Mouse (Mus musculus) liver, embryonic 11.5 days (tissue): ENCODE results near the gene Dip2b. TPM values are rescaled to one million over a fixed set of nuclear protein-coding genes. Genes with fewer than 3 reads are reported as not detected.

Experiments used
- ATAC-seq: fragments of 200-750 bp; cut with Nextera tagmentation; replicated peaks from 2 replicates; pipeline ENCODE4 v1.8.0; 2017; ENCODE audit warnings: moderate number of reproducible peaks, mild to moderate bottlenecking, moderate TSS enrichment, moderate library complexity; ENCODE audit not compliant: low FRiP score
- DNase-seq: peaks from one replicate; pipeline ENCODE4 v3.0.0-alpha.2; 2017; ENCODE audit warnings: low spot score
- H3K27ac ChIP-seq: fragments of 300-500 bp; sonication (generic); 2 replicates; pipeline ENCODE4 v1.5.1; 2014; ENCODE audit warnings: mild to moderate bottlenecking, low read depth, low read length, control low read depth
- H3K27me3 ChIP-seq: fragments of 300-500 bp; sonication (generic); replicated peaks from 2 replicates; pipeline ENCODE4 v1.6.1; 2014; ENCODE audit warnings: low read length, mixed read lengths; ENCODE audit not compliant: control insufficient read depth, insufficient read depth
- H3K36me3 ChIP-seq: fragments of 300-500 bp; sonication (generic); 2 replicates; pipeline ENCODE4 v1.6.1; 2014; ENCODE audit warnings: mild to moderate bottlenecking, low read length, moderate library complexity, mixed read lengths; ENCODE audit not compliant: control insufficient read depth, insufficient read depth
- H3K4me1 ChIP-seq: fragments of 300-500 bp; sonication (generic); replicated peaks from 2 replicates; pipeline ENCODE4 v1.6.1; 2014; ENCODE audit warnings: low read length, mixed read lengths; ENCODE audit not compliant: control insufficient read depth, insufficient read depth
- H3K4me2 ChIP-seq: fragments of 300-500 bp; sonication (generic); 2 replicates; pipeline ENCODE4 v1.6.1; 2014; ENCODE audit warnings: mild to moderate bottlenecking, control low read depth, moderate library complexity
- H3K4me3 ChIP-seq: fragments of 300-500 bp; sonication (generic); 2 replicates; pipeline ENCODE4 v1.5.1; 2014; ENCODE audit warnings: low read depth, low read length, control low read depth
- H3K9ac ChIP-seq: fragments of 300-500 bp; sonication (generic); 2 replicates; pipeline ENCODE4 v1.6.1; 2014; ENCODE audit warnings: low read depth, low read length, control low read depth
- H3K9me3 ChIP-seq: fragments of 300-500 bp; sonication (generic); 2 replicates; pipeline ENCODE4 v1.6.1; 2016; ENCODE audit warnings: low read length, inconsistent platforms, mixed read lengths; ENCODE audit not compliant: control insufficient read depth
- WGBS: fragments of 180-500 bp; shearing (Covaris S2); extraction: QIAGEN DNeasy Blood & Tissue Kit; methylation state at CpG from one replicate; pipeline ENCODE4 v1.1.7; 2014; 5-methylcytosine and 5-hydroxymethylcytosine counted together
- polyA plus RNA-seq: library from polyadenylated mRNA; unstranded; fragments of >200 nt; fragmentation: Nextera tagmentation; extraction: Ambion mirVana; gene quantifications from 2 replicates; pipeline ENCODE4 v1.2.1, GENCODE M21; 2014

The Dip2b gene
- polyA plus RNA-seq, 1 experiment from 2014 or later: 10.4 TPM

DNA sequence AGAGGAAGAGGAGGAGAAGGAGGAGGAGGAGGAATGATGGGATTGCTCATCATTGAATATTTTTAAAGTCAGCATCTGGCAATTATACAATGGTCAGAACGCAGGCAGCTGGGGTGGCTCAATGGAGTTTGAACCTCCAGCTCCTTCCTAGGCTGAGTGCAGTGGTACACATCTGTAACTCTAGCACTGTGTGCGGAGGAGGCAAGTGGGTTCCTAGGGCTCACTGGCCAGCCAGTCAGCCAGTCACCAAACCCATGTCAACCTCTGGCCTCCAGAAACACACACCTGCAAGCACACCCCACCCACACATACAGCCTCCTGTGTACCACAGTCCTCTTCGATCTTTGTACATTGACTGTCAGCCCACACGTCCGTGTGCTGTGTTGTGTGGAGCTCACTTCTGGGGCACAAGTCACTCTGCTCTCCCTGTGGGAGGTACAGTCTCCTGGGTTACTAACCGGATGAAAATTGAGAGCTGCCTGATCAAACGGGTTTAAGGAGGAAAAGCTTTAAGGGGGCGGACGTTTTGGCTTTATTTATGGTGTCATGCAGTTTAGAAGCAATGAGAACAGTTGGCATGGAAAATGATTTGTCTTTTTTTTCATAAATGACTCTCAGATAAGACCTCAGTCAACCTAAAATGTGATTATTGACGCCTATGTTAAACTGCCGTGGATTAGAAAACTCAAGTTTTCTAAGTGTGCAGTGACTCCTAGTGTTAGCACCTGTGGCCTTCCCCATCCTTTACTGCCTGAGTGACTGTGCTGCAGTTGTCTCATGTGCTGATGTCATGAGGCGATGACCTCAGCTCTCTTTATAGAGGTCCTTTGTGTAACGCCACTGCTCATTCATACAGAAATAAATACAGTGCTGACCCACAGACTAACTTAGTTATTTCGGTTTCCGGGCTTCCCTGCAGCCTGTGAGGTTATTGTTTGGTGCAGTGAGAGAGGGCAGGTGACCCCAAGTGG, 106.7 kb downstream of the Dip2b start:
- no peak overlapping the region for H3K27ac ChIP-seq

DNA sequence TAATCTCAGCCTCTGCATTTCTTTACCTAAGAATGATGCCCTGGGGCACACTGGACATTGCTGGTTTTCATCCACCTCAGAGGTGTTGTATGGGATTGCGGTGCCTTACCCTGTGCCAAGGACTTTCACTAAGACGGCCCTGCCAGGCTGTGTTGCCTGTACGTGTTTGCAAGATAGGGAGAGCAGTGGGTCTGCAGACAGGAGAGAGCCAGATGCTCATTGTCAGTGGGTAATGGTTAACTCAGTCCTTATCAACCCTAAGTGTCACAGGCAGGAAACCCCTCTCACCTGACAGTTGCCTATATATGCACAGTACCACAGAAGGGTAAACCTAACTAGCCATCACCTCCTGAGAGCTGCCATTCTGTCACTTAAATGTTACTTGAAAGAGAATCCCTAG, 107.5 kb downstream of the Dip2b start:
- H3K9ac ChIP-seq: no peak overlapping the region
- H3K4me2 ChIP-seq: no peak overlapping the region
- H3K27me3 ChIP-seq: no peaks in the 10 kb centered on the region
- WGBS: 68% methylated on average over 3 of the region's 3 CpGs
- ATAC-seq (no peak), DNase-seq (no peak)
- no peak overlapping the region for H3K4me3 ChIP-seq
- no peak overlapping the region for H3K27ac ChIP-seq
- no peaks in the 10 kb centered on the region for H3K4me1 ChIP-seq
- no peaks in the 10 kb centered on the region for H3K36me3 ChIP-seq
- H3K9me3 ChIP-seq: no peaks in the 10 kb centered on the region

More for the DNA sequence above, 106.7 kb downstream of the Dip2b start:
- Histone ChIP-seq H3K4me1 (no peaks in the 10 kb centered on the region), H3K4me3 (no peak overlapping the region), H3K27me3 (no peaks in the 10 kb centered on the region), H3K36me3 (no peaks in the 10 kb centered on the region), H3K9me3 (no peaks in the 10 kb centered on the region), H3K9ac (no peak overlapping the region), H3K4me2 (no peak overlapping the region)
- 79% methylated on average over 15 of the region's 15 CpGs for WGBS
- ATAC-seq: no peak
- DNase-seq: no peak

DNA sequence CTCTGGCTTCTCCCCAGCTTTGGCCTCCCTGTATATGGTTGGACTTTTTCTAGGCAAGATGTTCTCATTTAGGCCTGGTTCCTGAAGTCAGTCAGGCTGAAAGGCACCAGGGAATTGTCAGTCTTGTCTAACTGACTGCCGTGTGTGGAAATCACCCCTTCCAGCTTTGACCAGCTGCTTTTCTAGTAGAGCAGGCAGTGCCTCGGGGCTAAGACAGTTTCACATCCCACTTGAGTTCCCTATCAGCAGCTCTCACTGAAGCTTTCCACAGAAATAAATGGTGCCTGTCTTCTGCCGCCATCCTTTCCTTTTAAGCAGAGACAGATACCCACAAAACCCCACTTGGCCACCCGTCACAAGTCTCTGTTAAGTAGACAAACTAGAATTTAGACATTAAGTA, 112.1 kb downstream of the Dip2b start:
- H3K4me1 ChIP-seq: no peaks in the 10 kb centered on the region
- no peak overlapping the region for H3K4me2 ChIP-seq
- H3K27ac ChIP-seq: no peak overlapping the region
- no peak overlapping the region for H3K9ac ChIP-seq
- no peaks in the 10 kb centered on the region for H3K27me3 ChIP-seq
- no peak for ATAC-seq
- H3K4me3 ChIP-seq: no peak overlapping the region
- WGBS: 71% methylated on average over 4 of the region's 4 CpGs
- no peaks in the 10 kb centered on the region for H3K9me3 ChIP-seq
- DNase-seq: no peak
- peaks cover 7% of the 10 kb centered on the region; the same call in 1 of the 2 replicates for H3K36me3 ChIP-seq

DNA sequence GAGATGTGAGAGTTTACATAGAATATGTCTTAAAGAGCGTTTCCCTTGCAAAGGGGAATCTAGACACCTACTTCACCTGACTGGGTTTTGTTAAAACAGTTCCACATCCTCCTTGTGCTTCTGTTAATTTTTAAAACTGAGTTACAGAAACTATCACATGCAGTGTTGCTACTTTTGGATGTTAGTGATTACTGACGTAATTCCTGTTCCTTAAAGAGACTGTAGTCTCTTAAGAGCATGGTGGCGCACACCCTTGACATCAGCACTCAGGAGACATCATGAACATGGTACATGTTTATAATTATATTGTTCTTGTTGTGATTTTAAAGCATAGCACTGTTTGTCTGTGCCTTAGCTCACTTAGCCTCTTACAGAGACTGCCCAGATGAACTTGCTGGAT, 113.9 kb downstream of the Dip2b start:
- Histone ChIP-seq H3K4me3 (no peak overlapping the region), H3K9me3 (no peaks in the 10 kb centered on the region), H3K4me2 (no peak overlapping the region), H3K4me1 (no peaks in the 10 kb centered on the region), H3K9ac (no peak overlapping the region), H3K27me3 (no peaks in the 10 kb centered on the region), H3K27ac (no peak overlapping the region), H3K36me3 (peaks cover 7% of the 10 kb centered on the region; the same call in 1 of the 2 replicates)
- 80% methylated on average over 3 of the region's 3 CpGs for WGBS
- ATAC-seq: no peak
- DNase-seq: no peak

DNA sequence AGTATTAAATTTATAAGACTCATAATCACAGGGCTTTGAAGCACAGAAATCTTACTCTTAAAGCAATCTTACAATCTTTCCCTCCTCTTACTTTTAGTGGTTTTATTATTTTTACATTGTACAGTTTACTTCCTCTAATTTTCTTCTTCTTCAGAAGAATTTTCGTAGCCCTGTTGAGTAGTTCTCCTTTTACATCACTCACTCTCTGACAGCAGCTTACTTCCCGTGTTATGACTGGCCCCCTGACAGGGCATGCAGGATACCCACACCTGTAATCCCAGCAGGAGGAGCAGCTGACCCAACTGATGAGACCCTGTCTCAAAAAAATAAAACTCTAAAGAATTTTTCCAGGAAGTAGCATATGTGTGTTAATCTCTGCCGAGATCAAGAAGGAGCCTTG, 114.6 kb downstream of the Dip2b start:
- ATAC-seq: no peak
- Histone ChIP-seq H3K27ac (no peak overlapping the region), H3K27me3 (no peaks in the 10 kb centered on the region), H3K9me3 (no peaks in the 10 kb centered on the region), H3K4me2 (no peak overlapping the region), H3K4me3 (no peak overlapping the region), H3K36me3 (peaks cover 7% of the 10 kb centered on the region; the same call in 1 of the 2 replicates), H3K4me1 (no peaks in the 10 kb centered on the region), H3K9ac (no peak overlapping the region)
- WGBS: 54% methylated on average over 3 of the region's 3 CpGs
- DNase-seq: no peak

DNA sequence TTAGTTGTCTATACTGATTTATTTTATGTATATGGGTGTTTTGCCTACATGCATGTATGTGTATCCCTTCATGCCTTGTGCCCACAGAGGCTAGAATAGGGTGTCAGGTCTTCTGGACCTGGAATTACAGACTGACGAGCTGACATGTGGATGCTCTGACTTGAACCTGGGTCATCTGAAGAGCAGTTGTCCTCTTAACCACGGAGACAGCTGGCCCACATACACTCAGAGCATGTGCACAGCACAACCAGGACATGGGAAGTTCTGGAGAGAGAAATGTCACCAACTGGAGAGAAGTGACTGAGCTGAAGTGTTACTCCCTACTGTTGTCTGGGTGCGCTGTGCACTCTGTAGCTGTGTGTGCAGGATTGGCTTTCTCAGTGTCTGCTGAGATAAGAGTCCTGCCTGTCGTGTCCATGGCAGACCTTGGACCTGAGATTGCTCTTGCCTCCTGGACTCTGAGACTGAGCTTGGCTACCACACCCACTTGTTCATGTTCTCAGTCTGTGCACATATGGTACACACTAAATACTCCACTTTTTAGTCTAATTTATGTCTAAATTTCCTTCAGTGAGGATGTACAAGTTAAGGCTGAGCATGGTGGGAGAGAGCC, 117.7 kb downstream of the Dip2b start:
- Histone ChIP-seq H3K27ac (no peak overlapping the region), H3K4me2 (no peak overlapping the region), H3K4me3 (no peak overlapping the region), H3K4me1 (no peaks in the 10 kb centered on the region), H3K27me3 (no peaks in the 10 kb centered on the region), H3K9ac (no peak overlapping the region), H3K36me3 (peaks cover 5% of the 10 kb centered on the region; the same call in 1 of the 2 replicates), H3K9me3 (no peaks in the 10 kb centered on the region)
- no peak for DNase-seq
- WGBS: 77% methylated on average over 4 of the region's 4 CpGs
- no peak for ATAC-seq

DNA sequence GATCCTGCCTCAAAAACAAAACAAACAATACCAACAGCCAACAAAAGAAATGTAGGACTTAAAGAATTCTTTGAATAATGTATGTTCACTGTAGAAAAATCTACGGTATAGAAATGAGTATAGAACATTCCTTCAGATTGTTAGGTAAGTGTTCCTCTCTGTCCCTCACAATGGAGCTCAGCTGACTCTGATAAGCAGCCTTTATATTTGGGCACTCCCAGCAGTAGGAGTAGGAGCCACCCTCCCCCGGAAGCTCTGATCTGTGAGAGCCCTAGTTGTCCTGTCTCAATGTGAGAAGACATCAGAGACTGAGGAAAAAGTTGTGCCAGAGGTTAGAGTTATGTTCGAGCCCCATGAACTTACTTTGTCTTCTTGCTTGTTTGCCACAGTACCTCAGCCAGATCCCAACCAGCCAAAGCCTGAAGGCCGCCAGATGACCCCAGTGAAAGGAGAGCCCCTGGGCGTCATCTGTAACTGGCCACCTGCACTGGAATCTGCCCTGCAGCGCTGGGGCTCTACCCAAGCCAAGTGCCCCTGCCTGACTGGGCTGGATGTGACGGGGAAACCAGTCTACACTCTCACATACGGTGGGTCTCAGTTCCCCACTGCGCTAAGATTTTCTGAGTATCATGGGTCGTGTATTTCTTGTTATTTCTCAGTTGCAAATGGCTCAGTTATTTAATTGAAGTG, 118.5 kb downstream of the Dip2b start:
- ATAC-seq: no peak
- Histone ChIP-seq H3K4me1 (no peaks in the 10 kb centered on the region), H3K27me3 (no peaks in the 10 kb centered on the region), H3K36me3 (peaks cover 5% of the 10 kb centered on the region; the same call in 1 of the 2 replicates), H3K4me3 (no peak overlapping the region), H3K9me3 (no peaks in the 10 kb centered on the region), H3K4me2 (no peak overlapping the region), H3K9ac (no peak overlapping the region), H3K27ac (no peak overlapping the region)
- no peak for DNase-seq
- 84% methylated on average over 10 of the region's 10 CpGs for WGBS

DNA sequence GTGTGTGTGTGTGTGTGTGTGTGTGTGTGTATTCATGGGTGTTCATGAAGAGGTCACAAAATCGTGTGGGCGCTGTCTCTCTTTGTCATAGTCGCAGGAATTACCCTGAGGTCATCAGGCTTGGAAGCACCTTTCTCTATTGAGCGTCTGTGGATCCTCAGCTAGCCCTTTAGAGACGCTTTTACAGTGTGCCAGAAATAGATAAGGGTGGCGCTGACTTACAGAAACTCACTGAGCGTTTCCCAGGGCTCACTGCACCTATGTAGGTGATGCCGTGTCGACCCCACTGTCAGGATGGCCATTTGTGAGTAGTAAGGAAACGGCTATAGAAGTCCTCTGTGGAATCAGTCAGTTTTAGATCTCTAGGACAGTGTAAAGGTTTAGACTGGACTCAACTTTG, 120.5 kb downstream of the Dip2b start:
- Histone ChIP-seq H3K27ac (no peak overlapping the region), H3K9me3 (no peaks in the 10 kb centered on the region), H3K4me3 (no peak overlapping the region), H3K27me3 (no peaks in the 10 kb centered on the region), H3K4me1 (no peaks in the 10 kb centered on the region), H3K9ac (no peak overlapping the region), H3K36me3 (peaks cover 8% of the 10 kb centered on the region; the same call in 1 of the 2 replicates), H3K4me2 (no peak overlapping the region)
- DNase-seq: no peak
- 76% methylated on average over 10 of the region's 10 CpGs for WGBS
- no peak; the same call in 1 of the 2 replicates for ATAC-seq
